22 mouse cellular contexts compared by ENCODE assay signal in genomic region chr14:16133410-16133809, GRCm38 (mm10).
DNase-seq lines count a peak whose midpoint lies in the region; ATAC-seq and TF ChIP-seq lines count a peak whose summit lies in the region.
"Had no signal": no experiment of that assay in that cellular context is flagged by ENCODE, and none has a peak within 500 bp of the region (broad histone marks: within the 10 kb centered on the region; RNA-seq: fewer than 3 reads in every experiment).

No protein-coding gene starts in this region.

- peak; percentile 70 for ATAC-seq in intestine, embryonic 15.5 days
- peak; percentile 81 for ATAC-seq in intestine, embryonic 16.5 days
- ATAC-seq in intestine, postnatal 0 days, result peak; percentile 85
- ATAC-seq in erythroblast, adult 5-6 weeks (replicated peaks; ENCODE audit: low FRiP score, poor library complexity, severe bottlenecking), result no peak
- ATAC-seq: activated CD4-positive, CD25-positive, alpha-beta regulatory T cell, adult 4 months; CD4-positive, CD25-positive, alpha-beta regulatory T cell, adult 4 months; Patski had no signal

- no peaks in the 10 kb centered on the region for H3K9me3 ChIP-seq in intestine, embryonic 15.5 days
- no peaks in the 10 kb centered on the region for H3K9me3 ChIP-seq in intestine, embryonic 16.5 days (ENCODE audit: control insufficient read depth, low read length)
- no peaks in the 10 kb centered on the region for H3K9me3 ChIP-seq in intestine, postnatal 0 days (ENCODE audit: control insufficient read depth)
- H3K9me3 ChIP-seq: G1E had no signal

- no peak overlapping the region for H3K9ac ChIP-seq in intestine, embryonic 15.5 days
- no peak overlapping the region for H3K9ac ChIP-seq in intestine, embryonic 16.5 days (ENCODE audit: low read depth, low read length)
- H3K9ac ChIP-seq in intestine, postnatal 0 days (ENCODE audit: low read depth, low read length), result no peak overlapping the region

- H3K27ac ChIP-seq in intestine, embryonic 15.5 days, result no peak overlapping the region
- no peak overlapping the region for H3K27ac ChIP-seq in intestine, embryonic 16.5 days (ENCODE audit: low read length)
- H3K27ac ChIP-seq in intestine, postnatal 0 days (ENCODE audit: low read depth, low read length), result no peak overlapping the region

- no peaks in the 10 kb centered on the region for H3K36me3 ChIP-seq in intestine, embryonic 15.5 days
- no peaks in the 10 kb centered on the region for H3K36me3 ChIP-seq in intestine, embryonic 16.5 days (ENCODE audit: control insufficient read depth, insufficient read depth, low read length)
- no peaks in the 10 kb centered on the region for H3K36me3 ChIP-seq in intestine, postnatal 0 days (ENCODE audit: control insufficient read depth, insufficient read depth)
- H3K36me3 ChIP-seq: G1E had no signal

- no peak overlapping the region for H3K4me3 ChIP-seq in intestine, embryonic 15.5 days (replicated peaks)
- H3K4me3 ChIP-seq in intestine, embryonic 16.5 days (ENCODE audit: low read length), result no peak overlapping the region
- no peak overlapping the region for H3K4me3 ChIP-seq in intestine, postnatal 0 days (ENCODE audit: low read depth, low read length)

- H3K4me2 ChIP-seq in intestine, embryonic 15.5 days (replicated peaks), result no peak overlapping the region
- H3K4me2 ChIP-seq in intestine, embryonic 16.5 days (ENCODE audit: low read depth, low read length), result no peak overlapping the region
- H3K4me2 ChIP-seq in intestine, postnatal 0 days (replicated peaks; ENCODE audit: low read depth), result no peak overlapping the region

- no peak for TF ChIP-seq CTCF in intestine, postnatal 0 days (IDR thresholded peaks at IDR 0.05; ENCODE audit: low read depth)

- DNase-seq in heart, adult 11 months, result peak; percentile 62
- DNase-seq in heart, adult 9 months (ENCODE audit: low spot score in 2 of 2), result no peak
- DNase-seq in thymus, postnatal 36 days, result no peak
- DNase-seq in kidney, postnatal 14 days, result no peak
- DNase-seq: adrenal gland, adult 2 months; adrenal gland, adult 8-10 months; adrenal gland, postnatal 10 days; adrenal gland, postnatal 14 days; adrenal gland, postnatal 25 days; adrenal gland, postnatal 36 days; B cell, adult 2 months; cerebellum, adult 11 months; cerebellum, adult 11-12 months had no signal

- H3K4me1 ChIP-seq in intestine, embryonic 15.5 days (replicated peaks), result no peaks in the 10 kb centered on the region
- H3K4me1 ChIP-seq in intestine, embryonic 16.5 days (ENCODE audit: control insufficient read depth, insufficient read depth, low read length), result no peaks in the 10 kb centered on the region
- H3K4me1 ChIP-seq in intestine, postnatal 0 days (replicated peaks; ENCODE audit: control insufficient read depth, insufficient read depth, low read length), result 0 out of 2 replicates have a peak, but pooled peaks cover 2% of the 10 kb centered on the region

- whole genome bisulfite sequencing in intestine, embryonic 15.5 days, result 73% methylated on average over 3 of the region's 3 CpGs
- WGBS in intestine, embryonic 16.5 days, result 74% methylated on average over 3 of the region's 3 CpGs
- WGBS in intestine, postnatal 0 days, result 67% methylated on average over 3 of the region's 3 CpGs

- H3K27me3 ChIP-seq in intestine, embryonic 15.5 days (replicated peaks), result no peaks in the 10 kb centered on the region
- no peaks in the 10 kb centered on the region for H3K27me3 ChIP-seq in intestine, embryonic 16.5 days (replicated peaks; ENCODE audit: control insufficient read depth, insufficient read depth, low read length)
- H3K27me3 ChIP-seq in intestine, postnatal 0 days (replicated peaks; ENCODE audit: control insufficient read depth, insufficient read depth, low read length), result no peaks in the 10 kb centered on the region
- H3K27me3 ChIP-seq: CH12.LX had no signal
